Mouse (Mus musculus) midbrain, embryonic 11.5 days (tissue): Measurements from ENCODE around the gene Ttc38. TPM values are rescaled to one million over a fixed set of nuclear protein-coding genes. Genes with fewer than 3 reads are reported as not detected.
A peak's percentile ranks its signal among the peaks of the same experiment; 100 is the strongest.

Experiments used
- ATAC-seq: fragments of 200-750 bp; cut with Nextera tagmentation; 2 replicates; pipeline ENCODE4 v1.8.0; 2017; ENCODE audit warnings: moderate TSS enrichment, moderate library complexity; ENCODE audit not compliant: low FRiP score
- DNase-seq: peaks from one replicate; pipeline ENCODE4 v3.0.0; 2015; ENCODE audit warnings: low spot score; ENCODE audit errors: missing footprints
- H3K27ac ChIP-seq: fragments of 300-500 bp; sonication (generic); 2 replicates; pipeline ENCODE4 v1.5.1; 2014; ENCODE audit warnings: low read depth, low read length
- H3K27me3 ChIP-seq: fragments of 300-500 bp; sonication (generic); 2 replicates; pipeline ENCODE4 v1.6.1; 2014; ENCODE audit warnings: mild to moderate bottlenecking, low read length, moderate library complexity, mixed read lengths; ENCODE audit not compliant: control insufficient read depth, insufficient read depth
- H3K36me3 ChIP-seq: fragments of 300-500 bp; sonication (generic); 2 replicates; pipeline ENCODE4 v1.6.1; 2014; ENCODE audit warnings: mild to moderate bottlenecking, low read length, moderate library complexity, mixed read lengths; ENCODE audit not compliant: control insufficient read depth, insufficient read depth
- H3K4me1 ChIP-seq: fragments of 300-500 bp; sonication (generic); 2 replicates; pipeline ENCODE4 v1.6.1; 2014; ENCODE audit warnings: low read length; ENCODE audit not compliant: control insufficient read depth, insufficient read depth
- H3K4me2 ChIP-seq: fragments of 300-500 bp; sonication (generic); 2 replicates; pipeline ENCODE4 v1.6.1; 2014; ENCODE audit warnings: mild to moderate bottlenecking, moderate library complexity
- H3K4me3 ChIP-seq: fragments of 300-500 bp; sonication (generic); 2 replicates; pipeline ENCODE4 v1.5.1; 2014; ENCODE audit warnings: low read depth, low read length
- H3K9ac ChIP-seq: fragments of 300-500 bp; sonication (generic); 2 replicates; pipeline ENCODE4 v1.6.1; 2014; ENCODE audit warnings: low read length
- H3K9me3 ChIP-seq: fragments of 300-500 bp; sonication (generic); 2 replicates; pipeline ENCODE4 v1.6.1; 2016; ENCODE audit warnings: low read length; ENCODE audit not compliant: control insufficient read depth
- WGBS: fragments of 180-500 bp; shearing (Covaris S2); extraction: QIAGEN DNeasy Blood & Tissue Kit; methylation state at CpG from one replicate; pipeline ENCODE4 v1.1.7; 2014; 5-methylcytosine and 5-hydroxymethylcytosine counted together
- polyA plus RNA-seq: library from polyadenylated mRNA; unstranded; fragments of >200 nt; fragmentation: Nextera tagmentation; extraction: Ambion mirVana; gene quantifications from 2 replicates; pipeline ENCODE4 v1.2.1, GENCODE M21; 2014

The Ttc38 gene
- 1.9 and 2.4 TPM in 2 replicates for polyA plus RNA-seq

DNA sequence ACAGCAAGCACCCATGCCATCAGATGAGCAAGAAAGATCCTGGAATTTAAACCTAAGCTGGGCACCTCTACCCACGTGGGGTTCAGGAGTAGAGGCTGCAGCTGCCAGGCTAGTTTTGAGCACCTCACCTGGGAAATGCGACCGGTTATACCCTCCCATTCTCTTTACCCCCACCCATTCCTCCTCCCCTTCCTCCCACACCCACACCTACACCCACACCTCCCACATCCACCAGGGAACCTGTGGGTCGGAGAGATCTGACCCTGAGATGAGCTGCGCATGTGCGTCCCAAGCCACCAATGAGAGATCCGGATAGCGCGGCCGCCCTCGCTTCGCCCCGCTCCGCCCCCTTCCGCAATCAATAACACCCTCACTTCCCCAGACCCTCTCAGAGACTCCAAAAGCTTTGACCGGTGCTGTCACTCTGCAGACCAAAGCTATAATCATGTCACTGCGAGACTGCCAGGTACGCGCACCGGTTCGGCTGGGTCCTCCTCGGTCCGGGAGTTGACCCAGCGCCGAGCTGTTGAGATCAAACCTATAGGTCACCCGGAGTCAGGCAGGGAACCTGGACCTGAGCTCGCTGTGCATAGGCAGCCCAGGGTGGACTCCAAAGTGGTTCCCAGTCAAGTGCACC is at the start of gene Ttc38:
TSS of gene Ttc38 (plus strand) at position 353 of the 637 bp plus-strand sequence.
- Histone ChIP-seq H3K27ac (no peak within 1 kb of the TSS), H3K4me1 (peaks cover 3% of the 10 kb centered on the region), H3K9me3 (no peaks in the 10 kb centered on the region), H3K9ac (peak within 1 kb of the TSS; percentile 62), H3K27me3 (no peaks in the 10 kb centered on the region), H3K4me3 (peak within 1 kb of the TSS; percentile 51), H3K36me3 (no peaks in the 10 kb centered on the region), H3K4me2 (peak within 1 kb of the TSS; percentile 76)
- DNase-seq (peak; percentile 95), ATAC-seq (peak; percentile 92)
- 4% methylated on average over 27 of the region's 27 CpGs for WGBS

DNA sequence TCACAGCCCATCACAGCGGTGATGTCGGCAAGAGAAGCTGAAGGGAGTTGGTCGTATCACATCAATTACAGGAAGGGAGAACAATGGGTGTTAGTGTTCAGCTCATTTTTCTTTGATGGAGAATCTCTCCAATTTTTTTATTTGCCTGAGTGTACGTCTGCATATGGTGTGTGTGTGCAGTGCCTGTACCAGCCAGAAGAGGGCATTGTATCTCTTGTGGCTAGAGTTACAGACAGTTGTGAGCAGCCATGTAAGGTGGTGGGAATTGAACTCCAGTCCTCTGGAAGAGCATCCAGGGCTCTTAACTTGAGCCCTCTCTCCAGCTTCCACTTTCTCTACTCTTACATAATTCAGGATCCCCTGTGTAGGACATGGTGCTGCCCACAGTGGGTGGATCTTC is 49.0 kb upstream of the Ttc38 start:
- H3K27me3 ChIP-seq: no peaks in the 10 kb centered on the region
- no peak for ATAC-seq
- H3K9me3 ChIP-seq: no peaks in the 10 kb centered on the region
- no peak overlapping the region for H3K4me3 ChIP-seq
- DNase-seq: no peak
- no peak overlapping the region for H3K27ac ChIP-seq
- H3K9ac ChIP-seq: no peak overlapping the region
- 90% methylated on average over 4 of the region's 4 CpGs for WGBS
- H3K4me2 ChIP-seq: no peak overlapping the region
- no peaks in the 10 kb centered on the region for H3K36me3 ChIP-seq
- H3K4me1 ChIP-seq: no peaks in the 10 kb centered on the region

DNA sequence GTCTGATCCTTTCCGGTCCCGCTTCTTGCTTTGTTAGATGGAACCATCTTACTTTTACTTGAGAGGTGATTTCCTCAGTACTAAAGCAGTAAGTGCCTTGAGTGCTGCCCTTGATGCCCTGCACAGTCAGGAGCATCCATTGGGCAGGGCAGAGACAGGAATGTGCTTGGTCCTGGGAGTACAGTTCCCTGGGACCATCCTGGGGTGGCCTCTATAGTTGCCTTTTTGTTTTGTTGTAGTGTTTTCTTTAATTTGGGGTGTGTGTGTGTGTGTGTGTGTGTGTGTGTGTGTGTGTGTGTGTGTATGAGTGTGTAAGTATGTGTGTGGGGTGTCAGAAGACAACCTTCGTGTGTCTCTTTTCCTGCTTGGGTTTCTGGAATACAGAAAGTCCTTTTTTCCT is 47.8 kb upstream of the Ttc38 start:
- ATAC-seq: no peak
- 88% methylated on average over 3 of the region's 3 CpGs for WGBS

DNA sequence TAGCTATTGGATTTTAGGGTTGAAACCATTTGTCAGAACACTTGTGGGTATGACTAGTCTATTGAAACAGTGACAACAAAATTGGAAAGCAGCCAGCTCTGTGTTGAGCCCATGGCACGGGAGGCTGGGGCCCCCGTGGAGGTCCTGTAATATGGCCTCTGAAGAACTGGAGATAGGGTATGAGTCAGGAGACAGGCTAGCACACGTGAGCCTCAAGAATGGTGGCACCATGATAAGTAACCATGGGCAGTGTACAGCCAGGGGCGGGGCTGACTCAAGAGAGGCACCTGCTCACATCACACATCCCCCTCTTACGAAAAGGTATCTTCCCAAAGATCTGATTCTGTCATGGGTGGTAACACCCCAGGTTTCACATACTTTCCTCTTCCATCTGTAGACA is 45.4 kb upstream of the Ttc38 start:
- no peak for ATAC-seq
- no peak overlapping the region for H3K9ac ChIP-seq
- H3K4me2 ChIP-seq: no peak overlapping the region
- no peaks in the 10 kb centered on the region for H3K27me3 ChIP-seq
- H3K36me3 ChIP-seq: no peaks in the 10 kb centered on the region
- no peak overlapping the region for H3K27ac ChIP-seq
- no peak for DNase-seq
- WGBS: 80% methylated on average over 5 of the region's 5 CpGs
- H3K4me3 ChIP-seq: no peak overlapping the region
- no peaks in the 10 kb centered on the region for H3K4me1 ChIP-seq
- no peaks in the 10 kb centered on the region for H3K9me3 ChIP-seq

More for the DNA sequence above, 47.8 kb upstream of the Ttc38 start:
- no peaks in the 10 kb centered on the region for H3K27me3 ChIP-seq
- H3K36me3 ChIP-seq: no peaks in the 10 kb centered on the region
- DNase-seq: no peak
- no peak overlapping the region for H3K27ac ChIP-seq
- H3K4me1 ChIP-seq: no peaks in the 10 kb centered on the region
- H3K4me3 ChIP-seq: no peak overlapping the region
- H3K9me3 ChIP-seq: no peaks in the 10 kb centered on the region
- H3K9ac ChIP-seq: no peak overlapping the region
- no peak overlapping the region for H3K4me2 ChIP-seq

DNA sequence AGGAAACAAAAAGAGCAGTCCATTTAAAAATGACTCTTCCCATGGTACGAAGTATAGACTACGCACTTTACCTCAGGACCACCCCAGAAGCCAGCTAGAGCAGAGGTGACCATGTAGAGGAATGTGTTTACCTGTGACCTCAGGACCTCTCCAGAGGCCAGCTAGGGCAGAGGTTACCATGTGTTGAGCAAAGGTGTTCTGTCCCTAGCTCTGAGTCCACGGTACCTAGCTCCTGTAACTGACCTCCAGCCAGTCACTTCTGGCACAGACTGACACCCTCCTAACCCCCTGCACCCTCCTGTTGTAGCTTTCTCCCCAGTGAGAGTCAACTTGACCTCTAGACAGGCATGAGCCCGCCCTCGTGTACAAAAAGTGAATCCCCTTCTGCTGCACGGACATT is 44.6 kb upstream of the Ttc38 start:
- Histone ChIP-seq H3K4me1 (no peaks in the 10 kb centered on the region), H3K36me3 (no peaks in the 10 kb centered on the region), H3K9ac (no peak overlapping the region), H3K9me3 (no peaks in the 10 kb centered on the region), H3K4me2 (no peak overlapping the region), H3K27me3 (no peaks in the 10 kb centered on the region), H3K4me3 (no peak overlapping the region), H3K27ac (no peak overlapping the region)
- 86% methylated on average over 6 of the region's 6 CpGs for WGBS
- ATAC-seq (no peak), DNase-seq (no peak)

DNA sequence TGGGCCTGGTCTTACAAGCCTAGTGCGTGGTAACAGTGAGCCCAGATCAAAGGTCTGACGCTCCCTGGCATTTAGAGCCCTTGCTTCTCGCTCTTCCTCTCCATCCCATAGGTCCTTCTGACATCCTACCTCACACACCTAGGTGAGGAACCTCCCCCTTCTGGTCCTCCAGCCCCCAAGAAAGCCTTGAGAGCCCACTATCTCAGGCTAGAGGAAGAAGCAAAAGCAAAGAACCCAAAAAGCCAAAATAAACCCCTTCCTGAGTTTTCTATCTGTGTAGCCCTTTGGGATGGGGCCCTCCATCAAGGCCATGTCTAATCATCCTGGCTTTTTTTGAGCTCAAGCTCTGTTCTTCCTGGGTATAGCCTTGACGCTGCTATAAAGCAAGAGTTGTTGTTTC is 44.1 kb upstream of the Ttc38 start:
- DNase-seq: no peak

DNA sequence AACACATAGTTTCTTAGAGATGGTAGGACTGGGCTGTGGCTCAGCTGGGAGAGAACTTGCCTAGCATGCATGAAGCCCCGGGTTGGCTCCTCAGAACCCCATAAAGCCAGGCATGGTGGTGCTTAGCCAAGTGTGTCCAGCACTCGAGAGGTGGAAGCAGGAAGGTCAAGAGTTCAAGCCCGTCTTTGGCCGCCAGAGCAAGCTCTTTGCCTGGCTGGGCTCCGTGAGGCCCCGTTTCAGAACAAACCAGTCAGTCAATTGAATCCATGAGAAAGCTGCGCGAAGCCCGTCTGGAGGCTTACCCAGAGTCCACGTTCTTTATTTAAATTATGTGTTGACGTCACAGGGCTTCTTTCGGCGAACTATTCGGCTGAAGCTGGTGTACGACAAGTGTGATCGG is 43.5 kb upstream of the Ttc38 start:
- Histone ChIP-seq H3K4me1 (no peaks in the 10 kb centered on the region), H3K27ac (no peak overlapping the region), H3K4me2 (no peak overlapping the region), H3K9ac (no peak overlapping the region), H3K27me3 (no peaks in the 10 kb centered on the region), H3K9me3 (no peaks in the 10 kb centered on the region), H3K4me3 (no peak overlapping the region), H3K36me3 (no peaks in the 10 kb centered on the region)
- ATAC-seq: no peak
- WGBS: 78% methylated on average over 16 of the region's 16 CpGs
- no peak for DNase-seq

More for the DNA sequence above, 44.1 kb upstream of the Ttc38 start:
- Histone ChIP-seq H3K4me2 (no peak overlapping the region), H3K4me1 (no peaks in the 10 kb centered on the region), H3K9me3 (no peaks in the 10 kb centered on the region), H3K27ac (no peak overlapping the region), H3K27me3 (no peaks in the 10 kb centered on the region), H3K4me3 (no peak overlapping the region), H3K9ac (no peak overlapping the region), H3K36me3 (no peaks in the 10 kb centered on the region)
- WGBS: 87% methylated on average over 4 of the region's 4 CpGs
- no peak for ATAC-seq

DNA sequence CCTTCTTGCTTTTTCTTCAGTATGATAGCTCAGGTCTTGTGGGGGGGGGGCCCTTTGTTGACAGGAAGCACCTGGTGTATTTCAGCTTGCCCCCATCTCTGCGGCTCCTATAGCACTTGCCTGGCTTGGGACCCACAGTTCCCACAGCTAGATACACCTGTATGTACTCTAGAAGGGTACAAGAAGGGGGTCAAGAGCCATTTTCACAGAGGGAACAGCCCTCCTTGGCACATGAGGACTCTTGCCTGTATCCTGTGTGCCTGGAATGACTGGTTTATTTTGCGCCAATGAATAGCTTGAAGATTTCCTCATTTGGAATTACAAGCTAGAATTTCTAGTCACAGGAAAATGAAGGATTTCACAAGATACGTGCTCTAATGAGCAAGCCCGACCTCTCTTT is 40.7 kb upstream of the Ttc38 start:
- no peaks in the 10 kb centered on the region for H3K4me1 ChIP-seq
- H3K4me2 ChIP-seq: no peak overlapping the region
- no peaks in the 10 kb centered on the region for H3K27me3 ChIP-seq
- H3K27ac ChIP-seq: no peak overlapping the region
- DNase-seq (no peak), ATAC-seq (no peak)
- H3K9me3 ChIP-seq: no peaks in the 10 kb centered on the region
- no peak overlapping the region for H3K4me3 ChIP-seq
- WGBS: 94% methylated on average over 4 of the region's 4 CpGs
- H3K36me3 ChIP-seq: no peaks in the 10 kb centered on the region
- no peak overlapping the region for H3K9ac ChIP-seq

DNA sequence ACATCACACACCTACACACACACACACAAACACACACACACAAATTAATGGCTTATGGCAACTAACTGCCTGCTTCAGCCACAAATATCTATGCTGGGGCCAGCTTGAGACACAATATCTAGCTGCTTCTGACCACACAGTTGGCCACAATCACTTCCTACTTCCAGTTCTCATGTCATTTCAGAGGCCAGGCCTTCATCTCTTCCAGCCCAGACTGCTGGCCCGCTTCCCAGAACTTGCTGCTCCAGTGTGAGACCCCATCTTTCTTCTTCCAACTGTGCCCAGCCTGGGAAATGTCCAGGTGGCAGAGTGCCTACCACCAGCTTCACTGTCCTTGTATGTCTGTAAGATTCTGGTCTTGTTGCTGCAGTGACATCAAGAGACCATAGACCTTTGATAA is 39.3 kb upstream of the Ttc38 start:
- ATAC-seq (no peak), DNase-seq (no peak)
- WGBS: 88% methylated on average over 1 of the region's 1 CpGs

More for the DNA sequence above, 39.3 kb upstream of the Ttc38 start:
- Histone ChIP-seq H3K9me3 (no peaks in the 10 kb centered on the region), H3K4me1 (no peaks in the 10 kb centered on the region), H3K4me3 (no peak overlapping the region), H3K4me2 (no peak overlapping the region), H3K36me3 (no peaks in the 10 kb centered on the region), H3K9ac (no peak overlapping the region), H3K27me3 (no peaks in the 10 kb centered on the region), H3K27ac (no peak overlapping the region)
